Mouse (Mus musculus) retina, postnatal 7 days (tissue): ENCODE measurements around the gene Prpf3.
"Not testable (repeated sequence)": the region's sequence is repeated elsewhere in the genome, so short reads cannot be mapped to it uniquely, and the experiment has no call there.

Experiments used
- DNase-seq: peaks from one replicate; pipeline ENCODE4 v3.0.0-alpha.2; 2012; ENCODE audit warnings: low read depth, low spot score

Prpf3 gene

GRCm38 (mm10) chr3:95855502-95856089 is at the start of gene Prpf3:
Gene Prpf3 (minus strand): TSS chr3:95855885.
- peak; percentile 84 for DNase-seq

- DNase-seq = no peak
These were observed 48.9 kb upstream of the Prpf3 start, which contains the start of gene Car14 for GRCm38 (mm10) chr3:95904568-95904967. Gene Car14 (minus strand): TSS chr3:95904691.

- no peak for DNase-seq
These were observed 48.2 kb upstream of the Prpf3 start for GRCm38 (mm10) chr3:95903753-95904502.

GRCm38 (mm10) chr3:95902643-95903042 is 47.0 kb upstream of the Prpf3 start:
- no peak for DNase-seq

- no peak for DNase-seq
These were observed 46.6 kb upstream of the Prpf3 start for GRCm38 (mm10) chr3:95902373-95902625.

GRCm38 (mm10) chr3:95901616-95902372 is 46.1 kb upstream of the Prpf3 start:
- DNase-seq = no peak

- no peak for DNase-seq
These were observed 44.3 kb upstream of the Prpf3 start for GRCm38 (mm10) chr3:95899800-95900524.

GRCm38 (mm10) chr3:95895501-95895900 is 39.8 kb upstream of the Prpf3 start:
- not testable (repeated sequence) for DNase-seq

- DNase-seq = no peak
These were observed 38.9 kb upstream of the Prpf3 start for GRCm38 (mm10) chr3:95894317-95895160.

GRCm38 (mm10) chr3:95893606-95894316 is 38.1 kb upstream of the Prpf3 start, which contains the start of gene Aph1a:
Gene Aph1a (plus strand): TSS chr3:95893969.
- peak; percentile 92 for DNase-seq

- DNase-seq = no peak
These were observed 37.4 kb upstream of the Prpf3 start for GRCm38 (mm10) chr3:95893126-95893525.

GRCm38 (mm10) chr3:95892066-95893052 is 36.7 kb upstream of the Prpf3 start:
- DNase-seq = no peak

- DNase-seq = no peak
These were observed 35.8 kb upstream of the Prpf3 start, which contains the start of gene BC028528 for GRCm38 (mm10) chr3:95891211-95892065. Gene BC028528 (minus strand): TSS chr3:95892005.

GRCm38 (mm10) chr3:95889664-95890063 is 34.0 kb upstream of the Prpf3 start:
- DNase-seq = no peak

- DNase-seq = no peak
These were observed 31.9 kb upstream of the Prpf3 start for GRCm38 (mm10) chr3:95887596-95887995.

GRCm38 (mm10) chr3:95884400-95884799 is 28.7 kb upstream of the Prpf3 start:
- no peak for DNase-seq

- no peak for DNase-seq
These were observed 27.2 kb upstream of the Prpf3 start for GRCm38 (mm10) chr3:95882816-95883425.
